Mouse (Mus musculus): Measurements from ENCODE around the gene Taf15.

- no peak for TF ChIP-seq CTCF (IDR thresholded peaks at IDR 0.05; ENCODE audit: low read depth, low read length)
- no peak for TF ChIP-seq POLR2A (IDR thresholded peaks at IDR 0.05; ENCODE audit: extremely low read depth, insufficient read depth, low read length)
Measured at GRCm38 (mm10) chr11:83467120-83467652, 5.7 kb upstream of the Taf15 start.
